Mouse (Mus musculus): ENCODE measurements at regions not wholly inside any gene's neighbourhood (a gene's known extent, or its start where the extent isn't known, plus 50 kb on each side); places are given as distances from the start of the nearest gene placed in this dataset.

DNA sequence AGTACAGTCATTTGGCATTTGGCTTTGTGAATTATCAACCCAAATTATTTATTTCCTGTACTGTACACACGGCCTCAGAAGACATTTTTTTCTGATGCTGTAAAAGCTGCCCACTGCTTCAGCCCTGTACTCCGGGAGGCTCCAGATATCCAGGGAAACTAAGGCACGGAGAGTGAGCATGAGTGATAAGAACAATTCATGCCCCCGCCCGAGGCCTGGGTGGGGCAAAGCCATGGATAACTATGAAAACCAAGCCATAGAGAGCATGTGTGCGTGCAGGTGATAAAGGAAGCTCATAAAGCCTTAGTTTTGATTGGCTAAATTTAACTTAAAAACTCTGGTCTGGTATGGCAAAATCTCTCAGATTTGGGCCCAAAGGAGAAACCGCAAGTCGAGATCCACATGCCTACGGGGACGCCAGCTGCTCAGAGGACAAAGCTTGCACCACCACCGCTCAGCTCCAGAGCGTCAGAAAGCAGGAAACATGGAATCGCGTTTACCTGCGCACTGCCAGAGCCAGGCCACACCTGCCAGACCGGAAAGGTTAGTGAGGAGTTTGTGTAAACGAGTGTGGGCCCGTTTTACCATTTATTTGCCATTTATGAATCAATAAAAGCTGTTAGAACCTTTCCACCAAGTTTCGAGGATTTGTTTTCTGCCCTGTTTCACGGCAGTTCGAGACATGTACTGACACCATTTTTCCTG, 390.9 kb downstream of the Rnd3 start:
- WGBS, result 97% methylated on average over 21 of the region's 21 CpGs
- Histone ChIP-seq H3K4me3 (ENCODE audit: insufficient read depth, low read depth, low read length) (no peak overlapping the region), H3K4me1 (ENCODE audit: control insufficient read depth, insufficient read depth, low read length) (no peaks in the 10 kb centered on the region), H3K27ac (ENCODE audit: insufficient read depth, low read depth, low read length) (no peak overlapping the region)
- TF ChIP-seq CTCF (IDR thresholded peaks at IDR 0.05; ENCODE audit: insufficient read depth, low read depth, low read length) (no peak), POLR2A (IDR thresholded peaks at IDR 0.05; ENCODE audit: insufficient read depth, low read depth, low read length) (no peak)

DNA sequence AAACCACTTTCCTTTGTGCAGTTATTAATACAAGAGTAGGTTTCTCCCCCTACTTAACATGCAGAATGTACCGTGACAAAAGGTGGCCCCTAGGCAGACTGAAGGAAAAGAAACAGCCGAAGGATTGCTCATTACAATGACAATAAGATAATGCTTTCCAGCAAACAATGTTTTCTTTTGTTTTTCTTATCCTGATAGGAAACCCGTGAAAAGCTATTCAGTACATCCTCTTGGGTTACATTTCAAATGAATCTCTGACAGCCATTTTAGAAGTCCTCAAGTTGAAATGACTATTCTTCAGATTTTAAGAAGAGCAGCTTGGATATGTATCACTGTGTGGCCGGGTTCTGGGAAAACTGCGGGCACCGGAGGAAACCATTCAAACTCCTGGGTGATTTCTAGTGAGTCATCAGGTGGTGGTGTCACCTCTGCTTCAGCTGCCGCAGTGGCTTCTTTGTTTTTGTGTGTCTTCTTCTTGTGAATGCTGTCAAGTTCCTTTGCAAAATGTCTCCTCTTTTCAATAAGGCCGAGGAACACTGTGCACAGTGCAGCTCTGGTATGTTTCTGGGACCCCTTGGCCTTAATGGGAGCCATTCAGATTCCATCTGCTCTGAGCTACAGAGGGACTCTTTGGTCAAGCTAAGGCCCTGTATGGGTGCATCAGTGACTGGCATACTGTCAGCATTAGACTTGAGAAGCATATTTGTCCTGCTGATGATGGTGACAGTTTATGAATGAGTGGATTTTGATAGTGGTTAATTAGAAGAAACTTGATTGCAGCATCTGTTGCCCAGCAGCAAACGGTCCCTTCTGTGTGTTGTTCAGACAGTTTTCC, 393.1 kb downstream of the Rnd3 start:
- Histone ChIP-seq H3K4me1 (ENCODE audit: control insufficient read depth, insufficient read depth, low read length) (peaks cover 4% of the 10 kb centered on the region), H3K4me3 (ENCODE audit: insufficient read depth, low read depth, low read length) (no peak overlapping the region), H3K27ac (ENCODE audit: insufficient read depth, low read depth, low read length) (no peak overlapping the region)
- 65% methylated on average over 9 of the region's 9 CpGs for WGBS
- no peak for TF ChIP-seq POLR2A (IDR thresholded peaks at IDR 0.05; ENCODE audit: insufficient read depth, low read depth, low read length)

DNA sequence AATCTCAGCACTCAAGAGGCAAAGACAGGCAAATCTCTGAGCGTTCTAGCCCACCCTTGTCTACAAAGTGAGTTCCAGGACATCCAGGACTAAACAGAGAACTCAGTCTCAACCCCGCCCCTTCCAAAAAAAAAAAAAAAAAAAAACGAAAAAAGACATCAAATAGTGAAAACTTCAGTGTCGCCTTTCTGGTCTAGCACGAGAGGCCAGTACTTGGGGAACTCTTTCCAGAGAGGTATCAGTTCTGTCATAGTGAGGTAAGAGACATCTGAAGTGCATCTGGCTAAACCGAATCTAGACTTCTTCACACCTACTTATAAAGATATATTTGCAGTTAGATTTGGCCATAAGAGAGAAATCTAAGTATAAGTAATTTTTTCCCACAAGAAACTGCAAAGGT, 393.8 kb downstream of the Rnd3 start:
- Histone ChIP-seq H3K4me3 (ENCODE audit: insufficient read depth, low read depth, low read length) (no peak overlapping the region), H3K27ac (ENCODE audit: insufficient read depth, low read depth, low read length) (no peak overlapping the region), H3K4me1 (ENCODE audit: control insufficient read depth, insufficient read depth, low read length) (peaks cover 4% of the 10 kb centered on the region)
- 86% methylated on average over 6 of the region's 6 CpGs for whole genome bisulfite sequencing
- TF ChIP-seq POLR2A (IDR thresholded peaks at IDR 0.05; ENCODE audit: insufficient read depth, low read depth, low read length) (no peak), CTCF (IDR thresholded peaks at IDR 0.05; ENCODE audit: insufficient read depth, low read depth, low read length) (no peak)

DNA sequence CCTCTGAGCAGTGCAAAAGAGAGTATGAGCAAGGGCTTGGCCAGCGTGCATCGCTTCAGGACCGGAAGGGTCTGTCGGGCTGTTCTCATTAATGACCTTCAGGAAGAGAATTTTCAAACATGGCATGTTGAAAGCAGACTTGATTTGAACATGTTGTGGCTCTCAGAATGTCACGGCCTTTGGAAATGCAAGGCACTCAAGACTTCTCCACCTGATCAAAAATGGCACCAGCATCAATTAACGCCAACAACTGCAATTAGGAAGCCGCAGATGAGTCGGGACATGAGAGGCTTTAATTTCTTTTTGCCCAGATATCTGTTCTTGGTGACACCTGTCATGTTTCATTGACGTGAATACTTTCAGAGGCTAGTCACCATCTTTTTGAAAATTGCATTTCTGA, 396.5 kb downstream of the Rnd3 start:
- Histone ChIP-seq H3K27ac (ENCODE audit: insufficient read depth, low read depth, low read length) (no peak overlapping the region), H3K4me3 (ENCODE audit: insufficient read depth, low read depth, low read length) (no peak overlapping the region), H3K4me1 (ENCODE audit: control insufficient read depth, insufficient read depth, low read length) (peaks cover 4% of the 10 kb centered on the region)
- TF ChIP-seq POLR2A (IDR thresholded peaks at IDR 0.05; ENCODE audit: insufficient read depth, low read depth, low read length) (no peak), CTCF (IDR thresholded peaks at IDR 0.05; ENCODE audit: insufficient read depth, low read depth, low read length) (no peak)
- WGBS, result 67% methylated on average over 9 of the region's 9 CpGs

DNA sequence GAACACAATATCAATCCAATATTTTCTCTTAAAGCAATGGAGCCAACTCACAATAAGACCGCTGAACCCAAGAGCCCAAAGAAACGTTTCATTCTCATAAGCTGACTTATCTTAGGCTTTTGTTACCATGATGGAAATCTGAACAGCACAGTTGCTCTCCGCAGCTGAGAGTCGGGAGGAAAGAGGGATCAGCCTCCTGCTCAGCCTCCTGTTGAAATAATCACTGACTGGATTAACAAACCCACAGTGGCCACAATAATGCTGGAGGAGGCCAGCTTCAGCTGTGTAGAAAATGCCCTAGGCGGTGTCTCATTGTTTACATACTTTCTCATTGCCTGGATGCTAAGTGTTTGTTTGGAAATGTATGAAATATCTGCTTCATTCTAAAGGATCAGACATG, 398.1 kb downstream of the Rnd3 start:
- H3K27ac ChIP-seq (ENCODE audit: insufficient read depth, low read depth, low read length), result no peak overlapping the region
- H3K4me3 ChIP-seq (ENCODE audit: insufficient read depth, low read depth, low read length), result no peak overlapping the region
- 61% methylated on average over 5 of the region's 5 CpGs for WGBS
- no peak for TF ChIP-seq POLR2A (IDR thresholded peaks at IDR 0.05; ENCODE audit: insufficient read depth, low read depth, low read length)
- TF ChIP-seq CTCF (IDR thresholded peaks at IDR 0.05; ENCODE audit: insufficient read depth, low read depth, low read length), result no peak
- H3K4me1 ChIP-seq (ENCODE audit: control insufficient read depth, insufficient read depth, low read length), result peaks cover 4% of the 10 kb centered on the region

DNA sequence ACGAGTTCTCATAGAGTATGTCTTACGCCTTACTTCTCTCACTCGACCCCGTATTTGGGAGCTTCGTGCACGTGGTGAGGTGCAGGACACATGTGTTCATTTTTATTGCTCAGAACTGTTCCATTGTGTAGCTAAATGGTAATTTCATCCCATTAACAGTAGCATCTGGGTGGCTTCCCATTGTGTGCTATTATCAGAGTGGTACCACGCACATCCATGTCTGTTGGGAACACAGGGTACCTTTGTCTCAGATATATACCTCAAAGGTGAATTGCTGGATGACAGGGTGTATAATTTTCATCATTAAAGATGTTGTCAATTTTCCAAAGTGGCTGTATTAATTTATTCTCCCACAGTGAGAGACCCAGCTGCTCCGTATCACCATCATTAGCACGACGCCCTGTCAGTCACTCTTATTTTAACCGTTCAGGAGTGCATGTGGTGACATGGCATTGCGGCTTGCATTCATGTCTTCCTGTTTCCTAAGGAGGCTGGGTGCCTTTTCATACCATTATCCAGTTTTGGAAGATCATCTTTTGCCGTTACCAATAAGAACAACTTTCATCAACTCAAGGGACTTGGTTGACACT, 404.2 kb downstream of the Rnd3 start:
- H3K27ac ChIP-seq (ENCODE audit: insufficient read depth, low read depth, low read length), result no peak overlapping the region
- no peak for TF ChIP-seq CTCF (IDR thresholded peaks at IDR 0.05; ENCODE audit: insufficient read depth, low read depth, low read length)
- TF ChIP-seq POLR2A (IDR thresholded peaks at IDR 0.05; ENCODE audit: insufficient read depth, low read depth, low read length), result no peak
- WGBS, result 67% methylated on average over 13 of the region's 13 CpGs

DNA sequence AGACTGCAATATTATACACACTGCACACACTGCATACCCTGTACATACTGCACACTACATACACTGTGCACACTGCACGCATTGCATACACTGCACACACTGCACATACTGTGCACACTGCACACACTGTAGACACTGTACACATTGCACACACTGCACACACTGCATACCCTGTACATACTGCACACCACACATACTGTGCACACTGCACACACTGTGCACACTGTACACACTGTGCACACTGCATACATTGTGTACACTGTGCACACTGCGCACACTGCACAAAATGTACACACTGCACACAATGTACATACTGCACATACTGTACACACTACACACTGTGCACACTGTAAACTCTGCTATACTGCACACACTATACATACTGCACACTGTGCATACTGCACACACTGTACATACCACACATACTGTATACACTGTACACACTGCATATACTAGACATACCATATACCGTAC, 405.1 kb downstream of the Rnd3 start:
- no peak overlapping the region for H3K4me3 ChIP-seq (ENCODE audit: insufficient read depth, low read depth, low read length)
- H3K27ac ChIP-seq (ENCODE audit: insufficient read depth, low read depth, low read length), result no peak overlapping the region
- no peak for TF ChIP-seq CTCF (IDR thresholded peaks at IDR 0.05; ENCODE audit: insufficient read depth, low read depth, low read length)
- TF ChIP-seq POLR2A (IDR thresholded peaks at IDR 0.05; ENCODE audit: insufficient read depth, low read depth, low read length), result no peak
- H3K4me1 ChIP-seq (ENCODE audit: control insufficient read depth, insufficient read depth, low read length), result no peaks in the 10 kb centered on the region
- 100% methylated on average over 3 of the region's 3 CpGs for WGBS

More for the DNA sequence above, 404.2 kb downstream of the Rnd3 start:
- H3K4me3 ChIP-seq (ENCODE audit: insufficient read depth, low read depth, low read length), result no peak overlapping the region
- H3K4me1 ChIP-seq (ENCODE audit: control insufficient read depth, insufficient read depth, low read length), result no peaks in the 10 kb centered on the region

DNA sequence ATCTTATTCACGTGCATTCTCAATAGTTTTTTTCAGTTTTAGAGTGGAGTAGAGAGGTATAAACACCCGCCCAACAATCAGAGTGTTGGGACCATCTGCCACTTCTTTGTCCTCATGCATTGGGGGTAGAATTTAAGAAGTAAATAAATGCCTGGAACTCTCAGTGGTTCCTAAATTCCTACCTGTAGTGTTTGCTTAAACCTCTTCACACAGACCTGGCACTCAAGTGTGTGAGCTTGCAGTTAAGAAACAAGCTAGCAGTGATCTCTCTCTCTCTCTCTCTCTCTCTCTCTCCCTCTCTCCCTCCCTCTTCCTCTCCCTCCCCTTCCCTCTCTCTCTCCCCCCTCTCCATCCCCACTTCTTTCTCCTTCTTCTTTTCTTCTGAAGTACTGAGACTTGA, 406.5 kb downstream of the Rnd3 start:
- TF ChIP-seq POLR2A (IDR thresholded peaks at IDR 0.05; ENCODE audit: insufficient read depth, low read depth, low read length) (no peak), CTCF (IDR thresholded peaks at IDR 0.05; ENCODE audit: insufficient read depth, low read depth, low read length) (no peak)
- WGBS, result 83% methylated on average over 2 of the region's 2 CpGs

DNA sequence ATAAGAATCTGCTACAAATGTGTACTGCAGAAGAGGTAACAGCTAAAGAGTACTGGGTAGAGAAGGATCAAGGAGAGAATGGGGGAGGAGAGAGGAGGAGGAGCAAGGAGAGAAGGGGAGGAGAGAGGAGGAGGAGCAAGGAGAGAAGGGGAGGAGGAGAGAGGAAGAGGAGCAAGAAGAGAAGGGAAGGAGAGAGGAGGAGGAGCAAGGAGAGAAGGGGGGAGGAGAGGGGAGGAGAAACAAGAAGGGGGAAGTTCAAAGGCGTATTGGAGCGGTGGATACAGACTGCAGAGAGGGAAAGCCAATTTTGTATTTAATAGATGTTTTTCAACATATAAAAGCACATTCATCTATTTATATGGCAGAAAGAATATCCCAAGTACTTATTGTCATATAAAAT, 407.6 kb downstream of the Rnd3 start:
- no peak overlapping the region for H3K4me3 ChIP-seq (ENCODE audit: insufficient read depth, low read depth, low read length)
- TF ChIP-seq POLR2A (IDR thresholded peaks at IDR 0.05; ENCODE audit: insufficient read depth, low read depth, low read length) (no peak), CTCF (IDR thresholded peaks at IDR 0.05; ENCODE audit: insufficient read depth, low read depth, low read length) (no peak)
- H3K4me1 ChIP-seq (ENCODE audit: control insufficient read depth, insufficient read depth, low read length), result no peaks in the 10 kb centered on the region
- H3K27ac ChIP-seq (ENCODE audit: insufficient read depth, low read depth, low read length), result no peak overlapping the region
- 88% methylated on average over 2 of the region's 2 CpGs for WGBS

More for the DNA sequence above, 406.5 kb downstream of the Rnd3 start:
- H3K4me1 ChIP-seq (ENCODE audit: control insufficient read depth, insufficient read depth, low read length), result no peaks in the 10 kb centered on the region
- no peak overlapping the region for H3K27ac ChIP-seq (ENCODE audit: insufficient read depth, low read depth, low read length)
- no peak overlapping the region for H3K4me3 ChIP-seq (ENCODE audit: insufficient read depth, low read depth, low read length)
